In genomic region chr9:62026600-62026999, GRCm38 (mm10) we compare ENCODE assay signal across 8 mouse cellular contexts. TPM values are rescaled to one million over a fixed set of nuclear protein-coding genes. Genes with fewer than 3 reads are reported as not detected.
A peak's percentile ranks its signal among the peaks of the same experiment; 100 is the strongest.
DNase-seq lines count a peak whose midpoint lies in the region; ATAC-seq and TF ChIP-seq lines count a peak whose summit lies in the region.

Gene Paqr5, minus strand, starts transcription at chr9:62026856.

- H3K36me3 ChIP-seq in forebrain, embryonic 14.5 days (ENCODE audit: control insufficient read depth, insufficient read depth, low read length) = no peaks in the 10 kb centered on the region
- no peaks in the 10 kb centered on the region for H3K36me3 ChIP-seq in intestine, embryonic 16.5 days (ENCODE audit: control insufficient read depth, insufficient read depth, low read length)
- H3K36me3 ChIP-seq in liver, postnatal 0 days (replicated peaks; ENCODE audit: insufficient read depth, low read length) = no peaks in the 10 kb centered on the region
- no peaks in the 10 kb centered on the region for H3K36me3 ChIP-seq in neural tube, embryonic 14.5 days (ENCODE audit: control insufficient read depth, insufficient read depth, low read length)

- no peak; the same call in 1 of the 2 replicates for ATAC-seq in forebrain, embryonic 14.5 days
- peak; percentile 93 for ATAC-seq in intestine, embryonic 16.5 days
- ATAC-seq in liver, postnatal 0 days = peak; percentile 74
- no peak for ATAC-seq in neural tube, embryonic 14.5 days (ENCODE audit: low read depth)

- peak within 1 kb of the TSS; percentile 32 for H3K4me3 ChIP-seq in forebrain, embryonic 14.5 days (ENCODE audit: low read depth, low read length)
- peak within 1 kb of the TSS; percentile 53 for H3K4me3 ChIP-seq in intestine, embryonic 16.5 days (ENCODE audit: low read length)
- H3K4me3 ChIP-seq in liver, postnatal 0 days (ENCODE audit: low read depth, low read length) = peak within 1 kb of the TSS; percentile 48
- H3K4me3 ChIP-seq in neural tube, embryonic 14.5 days (ENCODE audit: low read depth, low read length) = peak within 1 kb of the TSS; percentile 26

- no peak within 1 kb of the TSS for H3K27ac ChIP-seq in forebrain, embryonic 14.5 days (ENCODE audit: low read depth, low read length)
- no peak within 1 kb of the TSS for H3K27ac ChIP-seq in intestine, embryonic 16.5 days (ENCODE audit: low read length)
- no peak within 1 kb of the TSS for H3K27ac ChIP-seq in liver, postnatal 0 days (ENCODE audit: low read depth)
- H3K27ac ChIP-seq in neural tube, embryonic 14.5 days (ENCODE audit: low read depth, low read length) = no peak within 1 kb of the TSS

- H3K9ac ChIP-seq in forebrain, embryonic 14.5 days (ENCODE audit: low read length) = peak within 1 kb of the TSS; percentile 25; the same call in 1 of the 2 replicates
- peak within 1 kb of the TSS; percentile 61 for H3K9ac ChIP-seq in intestine, embryonic 16.5 days (ENCODE audit: low read depth, low read length)
- H3K9ac ChIP-seq in liver, postnatal 0 days (replicated peaks) = peak within 1 kb of the TSS; percentile 30; the same call in 1 of the 2 replicates
- H3K9ac ChIP-seq in neural tube, embryonic 14.5 days (replicated peaks; ENCODE audit: low read depth, low read length) = no peak within 1 kb of the TSS

- H3K27me3 ChIP-seq in forebrain, embryonic 14.5 days (replicated peaks; ENCODE audit: control insufficient read depth, insufficient read depth, low read length) = peaks cover 20% of the 10 kb centered on the region
- 0 out of 2 replicates have a peak, but pooled peaks cover 4% of the 10 kb centered on the region for H3K27me3 ChIP-seq in intestine, embryonic 16.5 days (replicated peaks; ENCODE audit: control insufficient read depth, insufficient read depth, low read length)
- peaks cover 21% of the 10 kb centered on the region; the same call in 1 of the 2 replicates for H3K27me3 ChIP-seq in liver, postnatal 0 days (ENCODE audit: insufficient read depth, low read length)
- peaks cover 15% of the 10 kb centered on the region; the same call in 1 of the 2 replicates for H3K27me3 ChIP-seq in neural tube, embryonic 14.5 days (ENCODE audit: control insufficient read depth, insufficient read depth, low read length)

- TF ChIP-seq EP300 in liver, postnatal 0 days (IDR thresholded peaks at IDR 0.05; ENCODE audit: low read depth) = no peak

- 1% methylated on average over 25 of the region's 32 CpGs for WGBS in forebrain, embryonic 14.5 days
- WGBS in intestine, embryonic 16.5 days = under 1% methylated on average over 32 of the region's 32 CpGs
- WGBS in liver, postnatal 0 days (ENCODE audit: insufficient replicate concordance) = under 1% methylated on average over 31 of the region's 32 CpGs
- under 1% methylated on average over 30 of the region's 32 CpGs for WGBS in neural tube, embryonic 14.5 days

- TF ChIP-seq CTCF in liver, postnatal 0 days (IDR thresholded peaks at IDR 0.05; ENCODE audit: low read depth) = no peak

- peak within 1 kb of the TSS; percentile 63 for H3K4me2 ChIP-seq in forebrain, embryonic 14.5 days (ENCODE audit: low read length)
- peak within 1 kb of the TSS; percentile 82 for H3K4me2 ChIP-seq in intestine, embryonic 16.5 days (ENCODE audit: low read depth, low read length)
- peak within 1 kb of the TSS; percentile 81 for H3K4me2 ChIP-seq in liver, postnatal 0 days (ENCODE audit: low read depth, low read length)
- H3K4me2 ChIP-seq in neural tube, embryonic 14.5 days (ENCODE audit: low read depth, low read length) = peak within 1 kb of the TSS; percentile 41

- DNase-seq in B cell, adult 2 months = peak; percentile 13 to 17
- DNase-seq in adrenal gland, adult 8-10 months = peak; percentile 17
- DNase-seq in forebrain, embryonic 14.5 days (ENCODE audit: low spot score) = peak; percentile 14
- peak; percentile 70 for DNase-seq in liver, postnatal 0 days
- DNase-seq in urinary bladder, postnatal 25 days (ENCODE audit: low spot score) = peak; percentile 77
- no peak for DNase-seq in adipocyte (ENCODE audit: low spot score)

- peaks cover 8% of the 10 kb centered on the region for H3K4me1 ChIP-seq in forebrain, embryonic 14.5 days (ENCODE audit: control insufficient read depth, insufficient read depth, low read length)
- peaks cover 26% of the 10 kb centered on the region for H3K4me1 ChIP-seq in intestine, embryonic 16.5 days (ENCODE audit: control insufficient read depth, insufficient read depth, low read length)
- H3K4me1 ChIP-seq in liver, postnatal 0 days (ENCODE audit: insufficient read depth) = peaks cover 12% of the 10 kb centered on the region
- H3K4me1 ChIP-seq in neural tube, embryonic 14.5 days (ENCODE audit: control insufficient read depth, insufficient read depth, low read length) = peaks cover 5% of the 10 kb centered on the region; the same call in 1 of the 2 replicates

- no peaks in the 10 kb centered on the region for H3K9me3 ChIP-seq in forebrain, embryonic 14.5 days (replicated peaks; ENCODE audit: control insufficient read depth, low read length)
- H3K9me3 ChIP-seq in intestine, embryonic 16.5 days (ENCODE audit: control insufficient read depth, low read length) = no peaks in the 10 kb centered on the region
- H3K9me3 ChIP-seq in liver, postnatal 0 days (ENCODE audit: low read length) = no peaks in the 10 kb centered on the region
- H3K9me3 ChIP-seq in neural tube, embryonic 14.5 days (ENCODE audit: control insufficient read depth, low read length) = no peaks in the 10 kb centered on the region

RNA-seq across cellular contexts. Expression of gene Paqr5, which starts in this region (rescaled TPM):
- 1 to 10 TPM; 1.9 to 6.4 (median 4.2) TPM for total RNA-seq in adrenal gland, adult 8-10 months (2022)
- polyA plus RNA-seq in forebrain, embryonic 14.5 days (2014; fragmentation: Nextera tagmentation; extraction: Ambion mirVana) = 0.53 and 0.55 TPM in 2 replicates
- polyA plus RNA-seq in intestine, embryonic 16.5 days (2015; fragmentation: Nextera tagmentation; extraction: Ambion mirVana) = 8.7 and 11.3 TPM in 2 replicates
- 0.16 and 0.17 TPM in 2 replicates for polyA plus RNA-seq in liver, postnatal 0 days (2015; fragmentation: Nextera tagmentation; extraction: Ambion mirVana)
- polyA plus RNA-seq in neural tube, embryonic 14.5 days (2014; fragmentation: Nextera tagmentation; extraction: Ambion mirVana) = 0.17 and 0.33 TPM in 2 replicates

Comparison
In these comparisons a context has a peak if more than half of its experiments do, and no peak if none do; other contexts are left out.
1. Peak in DNase-seq, H3K4me3 ChIP-seq, H3K9ac ChIP-seq and H3K4me2 ChIP-seq in forebrain, embryonic 14.5 days; RNA of the gene not detected or under 1 TPM.
2. Peak in DNase-seq, ATAC-seq, H3K4me3 ChIP-seq, H3K9ac ChIP-seq and H3K4me2 ChIP-seq in liver, postnatal 0 days; RNA of the gene not detected or under 1 TPM.